In genomic region chr8:11770521-11771080, GRCm38 (mm10) we compare ENCODE assay signal across 16 mouse cellular contexts. TPM values are rescaled to one million over a fixed set of nuclear protein-coding genes. Genes with fewer than 3 reads are reported as not detected.
DNase-seq lines count a peak whose midpoint lies in the region; ATAC-seq and TF ChIP-seq lines count a peak whose summit lies in the region.
"Had no signal": no experiment of that assay in that cellular context is flagged by ENCODE, and none has a peak within 500 bp of the region (broad histone marks: within the 10 kb centered on the region; RNA-seq: fewer than 3 reads in every experiment).

No protein-coding gene starts in this region.

- ATAC-seq in heart, embryonic 11.5 days (replicated peaks; ENCODE audit: insufficient number of reproducible peaks, low FRiP score, low TSS enrichment): no peak
- ATAC-seq in hindbrain, embryonic 12.5 days (ENCODE audit: low FRiP score): no peak
- no peak for ATAC-seq in hindbrain, embryonic 14.5 days (ENCODE audit: low FRiP score)
- peak; percentile 15; the same call in 1 of the 2 replicates for ATAC-seq in neural tube, embryonic 12.5 days (ENCODE audit: low FRiP score, low read depth)
- no peak for ATAC-seq in lung, postnatal 0 days
- ATAC-seq: liver, postnatal 0 days had no signal

- TF ChIP-seq EP300 in lung, postnatal 0 days (IDR thresholded peaks at IDR 0.05): no peak

- H3K4me3 ChIP-seq in heart, embryonic 11.5 days (ENCODE audit: low read depth, low read length): no peak overlapping the region
- no peak overlapping the region for H3K4me3 ChIP-seq in hindbrain, embryonic 12.5 days
- no peak overlapping the region for H3K4me3 ChIP-seq in hindbrain, embryonic 14.5 days (replicated peaks; ENCODE audit: low read length)
- H3K4me3 ChIP-seq in neural tube, embryonic 12.5 days: no peak overlapping the region
- H3K4me3 ChIP-seq in lung, postnatal 0 days (ENCODE audit: low read depth, low read length): no peak overlapping the region
- H3K4me3 ChIP-seq: embryonic facial prominence, embryonic 10.5 days; left cerebral cortex, adult 2 months; limb, embryonic 10.5 days had no signal

- no peaks in the 10 kb centered on the region for H3K9me3 ChIP-seq in heart, embryonic 11.5 days (replicated peaks; ENCODE audit: control insufficient read depth, low read length)
- H3K9me3 ChIP-seq in hindbrain, embryonic 12.5 days (replicated peaks): no peaks in the 10 kb centered on the region
- H3K9me3 ChIP-seq in hindbrain, embryonic 14.5 days (ENCODE audit: control insufficient read depth, low read length): no peaks in the 10 kb centered on the region
- H3K9me3 ChIP-seq in neural tube, embryonic 12.5 days: no peaks in the 10 kb centered on the region
- H3K9me3 ChIP-seq in lung, postnatal 0 days (ENCODE audit: low read length): no peaks in the 10 kb centered on the region
- H3K9me3 ChIP-seq: embryonic facial prominence, embryonic 10.5 days; limb, embryonic 10.5 days had no signal

- no peaks in the 10 kb centered on the region for H3K27me3 ChIP-seq in heart, embryonic 11.5 days (ENCODE audit: control insufficient read depth, insufficient read depth, low read length)
- H3K27me3 ChIP-seq in hindbrain, embryonic 12.5 days: no peaks in the 10 kb centered on the region
- no peaks in the 10 kb centered on the region for H3K27me3 ChIP-seq in hindbrain, embryonic 14.5 days (ENCODE audit: control insufficient read depth, insufficient read depth, low read length)
- H3K27me3 ChIP-seq in neural tube, embryonic 12.5 days (replicated peaks): no peaks in the 10 kb centered on the region
- no peaks in the 10 kb centered on the region for H3K27me3 ChIP-seq in lung, postnatal 0 days (replicated peaks; ENCODE audit: insufficient read depth, low read length)

- 0 out of 2 replicates have a peak, but pooled peaks cover 2% of the 10 kb centered on the region for H3K36me3 ChIP-seq in heart, embryonic 11.5 days (ENCODE audit: control insufficient read depth, insufficient read depth, low read length)
- H3K36me3 ChIP-seq in hindbrain, embryonic 12.5 days: no peaks in the 10 kb centered on the region
- peaks cover 7% of the 10 kb centered on the region; the same call in 1 of the 2 replicates for H3K36me3 ChIP-seq in hindbrain, embryonic 14.5 days (replicated peaks; ENCODE audit: control insufficient read depth, insufficient read depth)
- peaks cover 3% of the 10 kb centered on the region; the same call in 1 of the 2 replicates for H3K36me3 ChIP-seq in neural tube, embryonic 12.5 days
- no peaks in the 10 kb centered on the region for H3K36me3 ChIP-seq in lung, postnatal 0 days (ENCODE audit: insufficient read depth, low read length)

- WGBS in heart, embryonic 11.5 days (ENCODE audit: insufficient replicate concordance): 65% methylated on average over 7 of the region's 7 CpGs
- WGBS in hindbrain, embryonic 12.5 days: 56% methylated on average over 7 of the region's 7 CpGs
- WGBS in hindbrain, embryonic 14.5 days: 55% methylated on average over 7 of the region's 7 CpGs
- WGBS in neural tube, embryonic 12.5 days: 49% methylated on average over 7 of the region's 7 CpGs
- WGBS in lung, postnatal 0 days: 72% methylated on average over 7 of the region's 7 CpGs

- H3K9ac ChIP-seq in heart, embryonic 11.5 days (ENCODE audit: low read depth, low read length): 0 out of 2 replicates have a peak overlapping the region, but pooled peaks have one; percentile 1
- H3K9ac ChIP-seq in hindbrain, embryonic 12.5 days: no peak overlapping the region
- no peak overlapping the region for H3K9ac ChIP-seq in hindbrain, embryonic 14.5 days
- no peak overlapping the region for H3K9ac ChIP-seq in neural tube, embryonic 12.5 days
- H3K9ac ChIP-seq in lung, postnatal 0 days (replicated peaks; ENCODE audit: low read depth): no peak overlapping the region
- H3K9ac ChIP-seq: liver, postnatal 0 days had no signal

- DNase-seq in heart, postnatal 14 days: no peak
- DNase-seq in hindbrain, embryonic 14.5 days (ENCODE audit: low spot score): no peak
- peak; percentile 61 to 64 for DNase-seq in cerebellum, postnatal 25 days
- DNase-seq in lung, postnatal 0 days (ENCODE audit: low spot score): no peak
- DNase-seq: adrenal gland, adult 8-10 months; kidney, adult 8-10 months; kidney, postnatal 25 days; liver, postnatal 0 days; lung, postnatal 14 days; thymus, postnatal 14 days had no signal

- no peak for TF ChIP-seq CTCF in lung, postnatal 0 days (IDR thresholded peaks at IDR 0.05)

- H3K4me2 ChIP-seq in heart, embryonic 11.5 days: no peak overlapping the region
- H3K4me2 ChIP-seq in hindbrain, embryonic 12.5 days (replicated peaks): no peak overlapping the region
- H3K4me2 ChIP-seq in hindbrain, embryonic 14.5 days (replicated peaks): no peak overlapping the region
- H3K4me2 ChIP-seq in neural tube, embryonic 12.5 days (replicated peaks): no peak overlapping the region
- no peak overlapping the region for H3K4me2 ChIP-seq in lung, postnatal 0 days (replicated peaks; ENCODE audit: low read depth, low read length)

- H3K27ac ChIP-seq in heart, embryonic 11.5 days (ENCODE audit: low read depth, low read length): 0 out of 2 replicates have a peak overlapping the region, but pooled peaks have one; percentile 30
- peak overlapping the region; percentile 30; the same call in 1 of the 2 replicates for H3K27ac ChIP-seq in hindbrain, embryonic 12.5 days
- H3K27ac ChIP-seq in hindbrain, embryonic 14.5 days: no peak overlapping the region
- no peak overlapping the region; the same call in 1 of the 2 replicates for H3K27ac ChIP-seq in neural tube, embryonic 12.5 days
- H3K27ac ChIP-seq in lung, postnatal 0 days (ENCODE audit: low read length): no peak overlapping the region
- H3K27ac ChIP-seq: embryonic facial prominence, embryonic 10.5 days; left cerebral cortex, adult 2 months; limb, embryonic 10.5 days had no signal

- H3K4me1 ChIP-seq in heart, embryonic 11.5 days (ENCODE audit: control insufficient read depth, insufficient read depth, low read length): peaks cover 37% of the 10 kb centered on the region
- peaks cover 52% of the 10 kb centered on the region for H3K4me1 ChIP-seq in hindbrain, embryonic 12.5 days
- H3K4me1 ChIP-seq in hindbrain, embryonic 14.5 days (replicated peaks; ENCODE audit: control insufficient read depth, insufficient read depth, low read length): peaks cover 12% of the 10 kb centered on the region; the same call in 1 of the 2 replicates
- peaks cover 47% of the 10 kb centered on the region for H3K4me1 ChIP-seq in neural tube, embryonic 12.5 days
- H3K4me1 ChIP-seq in lung, postnatal 0 days (ENCODE audit: insufficient read depth, low read depth, low read length): peaks cover 8% of the 10 kb centered on the region; the same call in 1 of the 2 replicates

- intact Hi-C loops in heart, postnatal 14 days (cut with DNase I): loop anchor here (10.0 kb wide), 1 partner anchor 146 kb away; no protein-coding TSS in a partner anchor

RNA-seq across cellular contexts. Expression of gene Arhgef7, which starts 43.1 kb away (rescaled TPM):
- 46.4 and 53.2 TPM in 2 replicates for polyA plus RNA-seq in heart, embryonic 11.5 days (2014; fragmentation: Nextera tagmentation; extraction: Ambion mirVana)
- 100 to 1,000 TPM; 139 to 157 TPM for total RNA-seq in heart, postnatal 14 days (2021)
- 73.9 and 85.1 TPM in 2 replicates for polyA plus RNA-seq in hindbrain, embryonic 12.5 days (2016; fragmentation: Nextera tagmentation; extraction: Ambion mirVana)
- polyA plus RNA-seq in hindbrain, embryonic 14.5 days (2014; fragmentation: Nextera tagmentation; extraction: Ambion mirVana): 78.0 and 83.0 TPM in 2 replicates
- polyA plus RNA-seq in neural tube, embryonic 12.5 days (2016; fragmentation: Nextera tagmentation; extraction: Ambion mirVana): 79.0 and 83.7 TPM in 2 replicates
- polyA plus RNA-seq in lung, postnatal 0 days (2015; fragmentation: Nextera tagmentation; extraction: Ambion mirVana): 31.6 and 33.2 TPM in 2 replicates

Comparison
In these comparisons a context has a peak if more than half of its experiments do, and no peak if none do; other contexts are left out.
1. H3K27ac ChIP-seq: peak in heart, embryonic 11.5 days (single experiment) and hindbrain, embryonic 12.5 days (single experiment); none in hindbrain, embryonic 14.5 days (single experiment), neural tube, embryonic 12.5 days (single experiment) and lung, postnatal 0 days (single experiment).
2. DNase-seq: peak in cerebellum, postnatal 25 days (2 of 2); none in heart, postnatal 14 days (0 of 2), hindbrain, embryonic 14.5 days (single experiment) and lung, postnatal 0 days (single experiment).